Mouse (Mus musculus): ENCODE results near the gene Pcbd2. TPM values are rescaled to one million over a fixed set of nuclear protein-coding genes. Genes with fewer than 3 reads are reported as not detected.

Pcbd2 gene
- polyA plus RNA-seq, 1 experiment = 14.1 TPM

- WGBS = 76% methylated on average over 7 of the region's 7 CpGs
- Histone ChIP-seq H3K4me1 (ENCODE audit: control insufficient read depth, insufficient read depth, insufficient read length) (no peaks in the 10 kb centered on the region), H3K27me3 (ENCODE audit: control insufficient read depth, insufficient read depth, low read length) (no peaks in the 10 kb centered on the region), H3K27ac (ENCODE audit: insufficient read depth, low read length) (no peak overlapping the region), H3K36me3 (ENCODE audit: control insufficient read depth, insufficient read depth, low read length) (no peaks in the 10 kb centered on the region), H3K4me3 (ENCODE audit: extremely low read depth, insufficient read depth, insufficient read length) (no peak overlapping the region)
- no peak for DNase-seq (ENCODE audit: low read depth in 1 of 2, low spot score in 2 of 2)
- no peak for TF ChIP-seq POLR2A (IDR thresholded peaks at IDR 0.05; ENCODE audit: low read depth, low read length)
- no peak for TF ChIP-seq CTCF (IDR thresholded peaks at IDR 0.05; ENCODE audit: extremely low read depth, insufficient read depth, insufficient read length, insufficient replicate concordance)
Observed at GRCm38 (mm10) chr13:55809041-55809623, 82.0 kb downstream of the Pcbd2 start.

- DNase-seq (ENCODE audit: low read depth in 1 of 2, low spot score in 2 of 2) = no peak
- no peak overlapping the region for H3K27ac ChIP-seq (ENCODE audit: insufficient read depth, low read length)
- no peaks in the 10 kb centered on the region for H3K36me3 ChIP-seq (ENCODE audit: control insufficient read depth, insufficient read depth, low read length)
- no peak for TF ChIP-seq POLR2A (IDR thresholded peaks at IDR 0.05; ENCODE audit: low read depth, low read length)
- TF ChIP-seq CTCF (IDR thresholded peaks at IDR 0.05; ENCODE audit: extremely low read depth, insufficient read depth, insufficient read length, insufficient replicate concordance) = no peak
- WGBS = 96% methylated on average over 10 of the region's 10 CpGs
- H3K4me3 ChIP-seq (ENCODE audit: extremely low read depth, insufficient read depth, insufficient read length) = no peak overlapping the region
- H3K4me1 ChIP-seq (ENCODE audit: control insufficient read depth, insufficient read depth, insufficient read length) = no peaks in the 10 kb centered on the region
- no peaks in the 10 kb centered on the region for H3K27me3 ChIP-seq (ENCODE audit: control insufficient read depth, insufficient read depth, low read length)
Observed at GRCm38 (mm10) chr13:55809707-55810106, 82.5 kb downstream of the Pcbd2 start.

- TF ChIP-seq CTCF (IDR thresholded peaks at IDR 0.05; ENCODE audit: extremely low read depth, insufficient read depth, insufficient read length, insufficient replicate concordance) (no peak), POLR2A (IDR thresholded peaks at IDR 0.05; ENCODE audit: low read depth, low read length) (no peak)
- no peaks in the 10 kb centered on the region for H3K27me3 ChIP-seq (ENCODE audit: control insufficient read depth, insufficient read depth, low read length)
- no peaks in the 10 kb centered on the region for H3K4me1 ChIP-seq (ENCODE audit: control insufficient read depth, insufficient read depth, insufficient read length)
- no peaks in the 10 kb centered on the region for H3K36me3 ChIP-seq (ENCODE audit: control insufficient read depth, insufficient read depth, low read length)
- 80% methylated on average over 5 of the region's 5 CpGs for WGBS
- no peak overlapping the region for H3K4me3 ChIP-seq (ENCODE audit: extremely low read depth, insufficient read depth, insufficient read length)
- DNase-seq (ENCODE audit: low read depth in 1 of 2, low spot score in 2 of 2) = no peak
- H3K27ac ChIP-seq (ENCODE audit: insufficient read depth, low read length) = no peak overlapping the region
Observed at GRCm38 (mm10) chr13:55810947-55811346, 83.8 kb downstream of the Pcbd2 start.

DNA sequence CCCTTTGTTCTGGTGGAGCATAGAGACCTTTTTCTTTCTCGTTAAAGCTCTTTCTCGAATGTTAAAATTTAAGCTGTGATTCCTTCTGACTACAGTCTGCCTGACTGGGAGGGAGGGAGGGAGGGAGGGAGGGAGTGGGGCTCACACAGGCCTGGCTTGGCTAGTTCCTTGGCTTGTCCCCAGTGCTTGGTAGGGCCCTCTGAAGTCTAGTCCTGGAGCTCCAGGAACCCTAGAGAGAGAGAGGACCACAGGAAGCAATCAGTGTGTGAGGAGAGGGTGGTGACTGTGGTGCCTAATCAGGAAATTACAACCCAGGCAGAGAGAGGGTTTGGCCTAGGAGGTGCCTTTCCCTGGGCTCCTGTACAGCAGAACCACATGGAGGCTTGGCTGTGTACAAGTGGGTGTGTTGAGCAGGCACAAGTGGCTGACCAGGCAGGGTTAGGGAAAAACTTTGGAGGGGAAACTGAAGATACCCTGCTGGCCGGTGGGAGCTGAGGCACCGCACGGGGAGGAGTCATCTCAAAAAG, 86.4 kb downstream of the Pcbd2 start:
- Histone ChIP-seq H3K4me1 (ENCODE audit: control insufficient read depth, insufficient read depth, insufficient read length) (no peaks in the 10 kb centered on the region), H3K27ac (ENCODE audit: insufficient read depth, low read length) (no peak overlapping the region), H3K27me3 (ENCODE audit: control insufficient read depth, insufficient read depth, low read length) (no peaks in the 10 kb centered on the region), H3K4me3 (ENCODE audit: extremely low read depth, insufficient read depth, insufficient read length) (no peak overlapping the region), H3K36me3 (ENCODE audit: control insufficient read depth, insufficient read depth, low read length) (no peaks in the 10 kb centered on the region)
- no peak for TF ChIP-seq POLR2A (IDR thresholded peaks at IDR 0.05; ENCODE audit: low read depth, low read length)
- 75% methylated on average over 5 of the region's 5 CpGs for WGBS
- DNase-seq (ENCODE audit: low read depth in 1 of 2, low spot score in 2 of 2) = no peak

- WGBS = 87% methylated on average over 6 of the region's 6 CpGs
- DNase-seq (ENCODE audit: low read depth in 1 of 2, low spot score in 2 of 2) = no peak
Observed at GRCm38 (mm10) chr13:55814834-55815233, 87.7 kb downstream of the Pcbd2 start.

DNA sequence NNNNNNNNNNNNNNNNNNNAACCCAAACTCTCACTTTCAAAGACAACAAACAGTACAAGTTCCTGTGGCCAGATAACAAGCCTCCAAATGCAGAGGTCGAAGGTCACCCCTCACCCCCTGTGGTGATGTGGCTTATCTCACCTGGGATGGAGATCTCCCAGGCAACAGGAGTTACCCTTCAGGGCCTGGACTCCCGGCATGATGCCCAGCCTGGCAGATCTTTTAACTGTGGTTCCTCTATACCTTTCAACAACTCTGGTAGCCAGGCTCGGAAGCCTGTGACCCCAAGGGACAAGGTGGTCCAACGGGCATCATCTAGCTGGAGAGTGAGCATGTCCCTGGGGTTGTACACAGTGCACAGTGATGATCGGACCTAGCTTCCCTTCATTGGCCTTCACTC, 95.3 kb downstream of the Pcbd2 start:
- TF ChIP-seq POLR2A (IDR thresholded peaks at IDR 0.05; ENCODE audit: low read depth, low read length) (no peak), CTCF (IDR thresholded peaks at IDR 0.05; ENCODE audit: extremely low read depth, insufficient read depth, insufficient read length, insufficient replicate concordance) (no peak)
- Histone ChIP-seq H3K4me3 (ENCODE audit: extremely low read depth, insufficient read depth, insufficient read length) (no peak overlapping the region), H3K27me3 (ENCODE audit: control insufficient read depth, insufficient read depth, low read length) (peaks cover 23% of the 10 kb centered on the region), H3K27ac (ENCODE audit: insufficient read depth, low read length) (no peak overlapping the region), H3K36me3 (ENCODE audit: control insufficient read depth, insufficient read depth, low read length) (no peaks in the 10 kb centered on the region), H3K4me1 (ENCODE audit: control insufficient read depth, insufficient read depth, insufficient read length) (no peaks in the 10 kb centered on the region; the same call in 1 of the 2 replicates)
- 71% methylated on average over 5 of the region's 5 CpGs for WGBS
- DNase-seq (ENCODE audit: low read depth in 1 of 2, low spot score in 2 of 2) = no peak

More at GRCm38 (mm10) chr13:55814834-55815233, 87.7 kb downstream of the Pcbd2 start:
- Histone ChIP-seq H3K4me3 (ENCODE audit: extremely low read depth, insufficient read depth, insufficient read length) (no peak overlapping the region), H3K27ac (ENCODE audit: insufficient read depth, low read length) (no peak overlapping the region), H3K27me3 (ENCODE audit: control insufficient read depth, insufficient read depth, low read length) (no peaks in the 10 kb centered on the region), H3K36me3 (ENCODE audit: control insufficient read depth, insufficient read depth, low read length) (no peaks in the 10 kb centered on the region), H3K4me1 (ENCODE audit: control insufficient read depth, insufficient read depth, insufficient read length) (no peaks in the 10 kb centered on the region)
- TF ChIP-seq CTCF (IDR thresholded peaks at IDR 0.05; ENCODE audit: extremely low read depth, insufficient read depth, insufficient read length, insufficient replicate concordance) (no peak), POLR2A (IDR thresholded peaks at IDR 0.05; ENCODE audit: low read depth, low read length) (no peak)

- H3K36me3 ChIP-seq (ENCODE audit: control insufficient read depth, insufficient read depth, low read length) = no peaks in the 10 kb centered on the region
- no peak for TF ChIP-seq POLR2A (IDR thresholded peaks at IDR 0.05; ENCODE audit: low read depth, low read length)
- no peak for TF ChIP-seq CTCF (IDR thresholded peaks at IDR 0.05; ENCODE audit: extremely low read depth, insufficient read depth, insufficient read length, insufficient replicate concordance)
- no peaks in the 10 kb centered on the region; the same call in 1 of the 2 replicates for H3K4me1 ChIP-seq (ENCODE audit: control insufficient read depth, insufficient read depth, insufficient read length)
- no peak overlapping the region for H3K4me3 ChIP-seq (ENCODE audit: extremely low read depth, insufficient read depth, insufficient read length)
- WGBS = 18% methylated on average over 10 of the region's 10 CpGs
- no peak overlapping the region for H3K27ac ChIP-seq (ENCODE audit: insufficient read depth, low read length)
- no peak for DNase-seq (ENCODE audit: low read depth in 1 of 2, low spot score in 2 of 2)
- peaks cover 34% of the 10 kb centered on the region for H3K27me3 ChIP-seq (ENCODE audit: control insufficient read depth, insufficient read depth, low read length)
Observed at GRCm38 (mm10) chr13:55824151-55824945, 97.2 kb downstream of the Pcbd2 start.

Data from spleen, adult 2 months (tissue).